Mouse (Mus musculus) heart, adult 2 months (tissue): ENCODE data around the gene Gm6096. TPM values are rescaled to one million over a fixed set of nuclear protein-coding genes. Genes with fewer than 3 reads are reported as not detected.

Source experiments
- DNase-seq, 2 experiments: peaks; one replicate each; pipeline ENCODE4 v3.0.0; 2021
- H3K27ac ChIP-seq: fragments of 200-600 bp; 2 replicates; pipeline ENCODE4 v1.8.1; 2022
- H3K27me3 ChIP-seq: fragments of 200-500 bp; 2 replicates; pipeline ENCODE4 v1.6.1; 2012; ENCODE audit warnings: mild to moderate bottlenecking, low read length, inconsistent platforms, mixed read lengths; ENCODE audit not compliant: control insufficient read depth, insufficient read depth
- H3K36me3 ChIP-seq: fragments of 200-500 bp; 2 replicates; pipeline ENCODE4 v1.6.1; 2012; ENCODE audit warnings: low read length, inconsistent platforms; ENCODE audit not compliant: control insufficient read depth, insufficient read depth
- H3K4me1 ChIP-seq: fragments of 200-500 bp; 2 replicates; pipeline ENCODE4 v1.6.1; 2011; ENCODE audit warnings: low read length; ENCODE audit not compliant: control insufficient read depth, insufficient read depth
- H3K4me3 ChIP-seq: fragments of 200-600 bp; 2 replicates; pipeline ENCODE4 v1.8.1; 2022
- H3K79me2 ChIP-seq: fragments of 200-500 bp; replicated peaks from 2 replicates; pipeline ENCODE4 v1.6.1; 2012; ENCODE audit warnings: mild to moderate bottlenecking, inconsistent platforms, low read length, moderate library complexity, mixed read lengths; ENCODE audit not compliant: control insufficient read depth, insufficient read depth
- H3K9ac ChIP-seq: fragments of 200-500 bp; 2 replicates; pipeline ENCODE4 v1.6.1; 2012; ENCODE audit warnings: low read depth, mild to moderate bottlenecking, control low read depth, inconsistent platforms, low read length, mixed read lengths
- CTCF ChIP-seq: fragments of 200-600 bp; IDR thresholded peaks from 2 replicates; pipeline ENCODE4 v1.8.1; 2022; ENCODE audit warnings: antibody characterized with exemption, mild to moderate bottlenecking, moderate library complexity
- EP300 ChIP-seq: fragments of 200-500 bp; IDR thresholded peaks from 2 replicates; pipeline ENCODE4 v1.6.1; 2011; ENCODE audit warnings: low read depth, low read length, control low read depth; ENCODE audit not compliant: insufficient read depth
- POLR2A ChIP-seq: fragments of 200-500 bp; IDR thresholded peaks from 2 replicates; pipeline ENCODE4 v1.6.1; 2011; ENCODE audit warnings: mild to moderate bottlenecking, low read depth, low read length, control low read depth; ENCODE audit not compliant: insufficient read depth
- WGBS: fragments of 180-500 bp; shearing (Covaris S2); methylation state at CpG from one replicate; pipeline ENCODE4 v1.1.7; 2018; 5-methylcytosine and 5-hydroxymethylcytosine counted together
- intact Hi-C: fragments of 180-260 bp; cut with DNase I; formaldehyde crosslinking; loops from one replicate; pipeline ENCODE4 v1.15.1; 2025
- polyA plus RNA-seq: library from polyadenylated mRNA; depleted of rRNA; stranded (reverse); fragments of >200 nt; gene quantifications from 2 replicates; pipeline ENCODE4 v1.2.3, GENCODE M21; 2012
- total RNA-seq, 2 experiments: library from RNA; stranded (reverse); gene quantifications; 2 replicates each; pipeline ENCODE4 v1.2.3; 2021

Gene Gm6096
- total and polyA plus RNA-seq, 3 experiments, result not detected

- H3K27me3 ChIP-seq, result no peaks in the 10 kb centered on the region
- no peak overlapping the region for H3K9ac ChIP-seq
- intact Hi-C loops, result no loop called here
- no peak for TF ChIP-seq EP300
- no peak for TF ChIP-seq CTCF
- no peak for TF ChIP-seq POLR2A
- H3K36me3 ChIP-seq, result no peaks in the 10 kb centered on the region
- no peaks in the 10 kb centered on the region for H3K79me2 ChIP-seq
- 77% methylated on average over 9 of the region's 9 CpGs for whole genome bisulfite sequencing
- H3K4me1 ChIP-seq, result peaks cover 2% of the 10 kb centered on the region; the same call in 1 of the 2 replicates
- no peak overlapping the region for H3K27ac ChIP-seq
- no peak for DNase-seq
- H3K4me3 ChIP-seq, result no peak overlapping the region
Observed at GRCm38 (mm10) chr7:34215481-34215880, 35.4 kb upstream of the Gm6096 start.

- WGBS, result 89% methylated on average over 10 of the region's 10 CpGs
Observed at GRCm38 (mm10) chr7:34216474-34216873, 34.4 kb upstream of the Gm6096 start.

GRCm38 (mm10) chr7:34218496-34218895 is 32.3 kb upstream of the Gm6096 start:
- TF ChIP-seq EP300 (no peak), POLR2A (no peak), CTCF (no peak)
- Histone ChIP-seq H3K4me1 (peaks cover 2% of the 10 kb centered on the region; the same call in 1 of the 2 replicates), H3K79me2 (no peaks in the 10 kb centered on the region), H3K27me3 (no peaks in the 10 kb centered on the region), H3K9ac (no peak overlapping the region), H3K36me3 (no peaks in the 10 kb centered on the region), H3K27ac (no peak overlapping the region), H3K4me3 (no peak overlapping the region)
- WGBS, result 68% methylated on average over 1 of the region's 1 CpGs
- intact Hi-C loops, result no loop called here
- DNase-seq, result no peak

More at GRCm38 (mm10) chr7:34216474-34216873, 34.4 kb upstream of the Gm6096 start:
- Histone ChIP-seq H3K36me3 (no peaks in the 10 kb centered on the region), H3K27ac (no peak overlapping the region), H3K27me3 (no peaks in the 10 kb centered on the region), H3K79me2 (no peaks in the 10 kb centered on the region), H3K4me1 (peaks cover 2% of the 10 kb centered on the region; the same call in 1 of the 2 replicates), H3K4me3 (no peak overlapping the region), H3K9ac (no peak overlapping the region)
- DNase-seq, result no peak
- intact Hi-C loops, result no loop called here
- no peak for TF ChIP-seq POLR2A
- no peak for TF ChIP-seq EP300
- no peak for TF ChIP-seq CTCF

- Histone ChIP-seq H3K79me2 (no peaks in the 10 kb centered on the region; the same call in 1 of the 2 replicates), H3K27me3 (no peaks in the 10 kb centered on the region), H3K9ac (no peak overlapping the region), H3K4me1 (no peaks in the 10 kb centered on the region; the same call in 1 of the 2 replicates), H3K36me3 (no peaks in the 10 kb centered on the region), H3K4me3 (no peak overlapping the region), H3K27ac (no peak overlapping the region)
- TF ChIP-seq POLR2A (no peak), EP300 (no peak), CTCF (no peak)
- DNase-seq, result no peak
- WGBS, result 80% methylated on average over 9 of the region's 9 CpGs
- intact Hi-C loops, result no loop called here
Observed at GRCm38 (mm10) chr7:34221594-34222250, 29.1 kb upstream of the Gm6096 start.

- Histone ChIP-seq H3K9ac (no peak overlapping the region), H3K79me2 (no peaks in the 10 kb centered on the region; the same call in 1 of the 2 replicates), H3K27me3 (no peaks in the 10 kb centered on the region), H3K36me3 (no peaks in the 10 kb centered on the region; the same call in 1 of the 2 replicates), H3K4me3 (no peak overlapping the region), H3K27ac (no peak overlapping the region), H3K4me1 (peaks cover 2% of the 10 kb centered on the region; the same call in 1 of the 2 replicates)
- 95% methylated on average over 10 of the region's 10 CpGs for WGBS
- TF ChIP-seq CTCF (0 out of 2 replicates have a peak, but pooled peaks have one; percentile 13), POLR2A (no peak)
- DNase-seq, result no peak
- intact Hi-C loops, result no loop called here
Observed at GRCm38 (mm10) chr7:34222340-34222739, 28.5 kb upstream of the Gm6096 start.

GRCm38 (mm10) chr7:34224308-34224707 is 26.5 kb upstream of the Gm6096 start:
- TF ChIP-seq POLR2A (no peak), CTCF (no peak), EP300 (no peak)
- Histone ChIP-seq H3K36me3 (peaks cover 11% of the 10 kb centered on the region), H3K79me2 (no peaks in the 10 kb centered on the region; the same call in 1 of the 2 replicates), H3K27ac (no peak overlapping the region), H3K4me3 (no peak overlapping the region), H3K9ac (no peak overlapping the region), H3K27me3 (no peaks in the 10 kb centered on the region), H3K4me1 (peaks cover 11% of the 10 kb centered on the region)
- 77% methylated on average over 6 of the region's 6 CpGs for WGBS
- intact Hi-C loops, result no loop called here
- DNase-seq, result no peak
